Mouse (Mus musculus) heart, postnatal 36 days (tissue): ENCODE results near the gene Gm42420. TPM values are rescaled to one million over a fixed set of nuclear protein-coding genes. Genes with fewer than 3 reads are reported as not detected.

Experiments
- total RNA-seq, 2 experiments: library from RNA; stranded (reverse); gene quantifications; 2 replicates each; pipeline ENCODE4 v1.2.3; 2021

The Gm42420 gene
- total RNA-seq, 2 experiments from 2014 or later: 0.72 TPM; not detected in 1

Other genes starting within 250 kb of the Gm42420 start
- 10 to 100 TPM; 21.5 to 22.8 TPM for gene Slc37a3, start 208.1 kb upstream of the Gm42420 start, total RNA-seq
- under 1 TPM; 0.25 to 0.27 TPM for gene Rab19, start 204.6 kb upstream of the Gm42420 start, total RNA-seq
- gene Mkrn1, start 165.3 kb upstream of the Gm42420 start, total RNA-seq: 10 to 100 TPM; 60.7 to 80.6 TPM
- 1 to 10 TPM; 6.8 to 7.4 TPM for gene Dennd2a, start 27.9 kb upstream of the Gm42420 start, total RNA-seq
- 10 to 100 TPM; 14.0 to 15.8 TPM for gene Adck2, start 11.9 kb upstream of the Gm42420 start, total RNA-seq
- 100 to 1,000 TPM; 703 to 715 TPM for gene Ndufb2, start 6.8 kb downstream of the Gm42420 start, total RNA-seq
- gene Braf, start 139.7 kb downstream of the Gm42420 start, total RNA-seq: 10 to 100 TPM; 14.7 to 20.8 TPM
- gene Mrps33, start 225.2 kb downstream of the Gm42420 start, total RNA-seq: 100 to 1,000 TPM in 1 of 2 experiments, 10 to 100 TPM in 1; 96.8 to 106 TPM